Mouse (Mus musculus): ENCODE measurements around the gene Ascl1. TPM values are rescaled to one million over a fixed set of nuclear protein-coding genes. Genes with fewer than 3 reads are reported as not detected.

Gene Ascl1
- polyA plus RNA-seq, 1 experiment from 2014 or later: 0.44 TPM

DNA sequence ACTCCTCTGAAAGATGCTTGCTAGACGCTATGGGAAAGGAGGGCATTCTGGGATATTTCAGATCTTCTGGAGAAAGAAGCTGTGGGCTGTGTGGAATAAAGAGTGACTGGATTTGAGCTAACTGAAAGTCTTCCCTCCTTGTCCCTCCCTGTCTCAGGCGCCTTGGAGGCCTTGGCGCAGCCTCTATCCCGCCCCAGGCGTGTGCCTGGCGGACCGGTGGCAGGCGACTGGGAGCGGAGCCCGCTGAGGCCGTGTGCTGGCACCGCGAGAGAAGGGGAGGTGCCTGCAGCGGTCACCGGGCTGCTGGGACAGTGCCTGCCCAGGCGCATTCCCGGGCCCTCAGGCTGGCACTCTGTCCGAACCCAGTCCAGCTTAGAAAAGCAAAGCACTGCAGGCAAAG is 1.1 kb upstream of the Ascl1 start:
- H3K27me3 ChIP-seq (replicated peaks; ENCODE audit: insufficient read depth, low read length): peaks cover 48% of the 10 kb centered on the region
- no peak overlapping the region for H3K9ac ChIP-seq (replicated peaks; ENCODE audit: low read depth)
- DNase-seq (ENCODE audit: low spot score) (peak; percentile 16), ATAC-seq (peak; percentile 41; the same call in 1 of the 2 replicates)
- 1% methylated on average over 18 of the region's 18 CpGs for WGBS
- no peak overlapping the region for H3K4me2 ChIP-seq (replicated peaks; ENCODE audit: low read depth, low read length)
- no peak overlapping the region for H3K27ac ChIP-seq (ENCODE audit: low read length)
- no peaks in the 10 kb centered on the region; the same call in 1 of the 2 replicates for H3K4me1 ChIP-seq (ENCODE audit: insufficient read depth, low read depth, low read length)
- H3K36me3 ChIP-seq (ENCODE audit: insufficient read depth, low read length): no peaks in the 10 kb centered on the region
- no peak overlapping the region for H3K4me3 ChIP-seq (ENCODE audit: low read depth, low read length)
- H3K9me3 ChIP-seq (ENCODE audit: low read length): no peaks in the 10 kb centered on the region
- TF ChIP-seq EP300 (IDR thresholded peaks at IDR 0.05) (no peak), CTCF (IDR thresholded peaks at IDR 0.05) (no peak)

DNA sequence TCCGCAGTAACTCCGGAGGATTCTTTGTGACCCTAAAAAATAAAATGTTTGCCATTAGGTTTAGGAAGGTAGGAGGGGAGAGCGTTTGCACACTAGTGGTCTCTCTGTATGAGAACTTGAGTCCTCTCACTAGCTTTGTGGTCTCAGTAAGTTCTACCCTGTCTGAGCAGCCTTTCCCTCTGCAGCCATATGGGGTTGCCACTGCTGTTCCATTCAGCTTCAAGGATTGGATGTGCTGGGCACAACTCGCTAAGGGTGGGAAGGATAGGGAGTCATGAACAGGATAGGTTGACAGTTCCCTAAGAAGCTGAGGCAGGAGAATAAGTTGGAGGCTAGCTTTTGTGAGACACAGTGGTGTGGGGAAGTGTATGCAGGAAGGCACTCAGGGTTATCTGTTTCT is 716 bp upstream of the Ascl1 start:
- no peaks in the 10 kb centered on the region for H3K36me3 ChIP-seq (ENCODE audit: insufficient read depth, low read length)
- H3K9ac ChIP-seq (replicated peaks; ENCODE audit: low read depth): no peak overlapping the region
- no peak for DNase-seq (ENCODE audit: low spot score)
- WGBS: 4% methylated on average over 4 of the region's 4 CpGs
- H3K27ac ChIP-seq (ENCODE audit: low read length): no peak overlapping the region
- no peak for ATAC-seq
- no peak overlapping the region for H3K4me3 ChIP-seq (ENCODE audit: low read depth, low read length)
- H3K4me2 ChIP-seq (replicated peaks; ENCODE audit: low read depth, low read length): no peak overlapping the region
- peaks cover 52% of the 10 kb centered on the region for H3K27me3 ChIP-seq (replicated peaks; ENCODE audit: insufficient read depth, low read length)
- TF ChIP-seq CTCF (IDR thresholded peaks at IDR 0.05): no peak
- no peak for TF ChIP-seq EP300 (IDR thresholded peaks at IDR 0.05)
- H3K4me1 ChIP-seq (ENCODE audit: insufficient read depth, low read depth, low read length): no peaks in the 10 kb centered on the region; the same call in 1 of the 2 replicates
- no peaks in the 10 kb centered on the region for H3K9me3 ChIP-seq (ENCODE audit: low read length)

DNA sequence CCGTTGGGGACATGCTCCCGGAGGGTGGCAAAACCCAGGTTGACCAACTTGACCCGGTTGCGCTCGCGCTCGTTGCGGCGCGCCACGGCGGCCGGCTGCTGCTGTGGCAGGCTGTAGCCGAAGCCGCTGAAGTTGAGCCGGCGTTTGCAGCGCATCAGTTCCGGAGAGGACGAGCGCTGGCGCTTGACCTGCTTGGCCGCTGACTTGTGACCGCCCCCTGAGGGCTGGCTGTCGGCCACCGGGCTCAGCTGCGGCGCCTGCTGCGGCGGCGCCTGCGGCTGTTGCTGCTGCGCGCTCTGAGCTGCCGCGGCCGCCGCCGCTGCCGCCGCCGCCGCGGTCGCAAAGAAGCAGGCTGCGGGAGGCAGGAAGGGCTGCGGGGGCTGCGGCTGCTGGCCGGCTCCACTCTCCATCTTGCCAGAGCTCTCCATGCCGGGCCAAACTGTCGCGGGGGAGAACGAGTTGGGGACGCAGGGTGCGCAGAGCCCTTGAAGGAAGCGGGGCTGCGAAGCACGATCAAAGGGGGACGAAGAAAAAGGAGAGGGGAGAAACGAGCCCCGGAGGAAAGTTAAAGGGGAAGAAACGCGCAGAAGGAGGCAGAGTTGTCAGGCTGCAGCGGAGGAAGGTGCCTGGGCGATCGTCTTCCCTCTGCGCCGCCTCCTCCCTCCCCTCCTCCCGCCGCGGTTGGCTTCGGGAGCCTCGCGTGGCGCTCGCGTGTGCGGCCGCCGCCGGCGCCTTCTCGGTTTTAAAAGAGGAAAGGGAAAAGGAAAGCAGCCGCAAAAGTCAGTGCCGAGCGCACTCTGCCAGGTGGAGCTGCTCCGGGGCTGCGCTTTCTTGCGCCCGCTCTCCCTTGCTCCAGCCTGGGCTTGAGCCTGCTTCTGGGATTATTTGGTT is 554 bp downstream of the Ascl1 start:
- Histone ChIP-seq H3K27ac (ENCODE audit: low read length) (no peak overlapping the region), H3K36me3 (ENCODE audit: insufficient read depth, low read length) (no peaks in the 10 kb centered on the region), H3K4me3 (ENCODE audit: low read depth, low read length) (peak overlapping the region; percentile 45), H3K27me3 (replicated peaks; ENCODE audit: insufficient read depth, low read length) (peaks cover 60% of the 10 kb centered on the region), H3K9me3 (ENCODE audit: low read length) (no peaks in the 10 kb centered on the region), H3K9ac (replicated peaks; ENCODE audit: low read depth) (no peak overlapping the region), H3K4me2 (replicated peaks; ENCODE audit: low read depth, low read length) (peak overlapping the region; percentile 85), H3K4me1 (ENCODE audit: insufficient read depth, low read depth, low read length) (no peaks in the 10 kb centered on the region; the same call in 1 of the 2 replicates)
- TF ChIP-seq CTCF (IDR thresholded peaks at IDR 0.05): no peak
- no peak for TF ChIP-seq EP300 (IDR thresholded peaks at IDR 0.05)
- ATAC-seq (peak; percentile 55), DNase-seq (ENCODE audit: low spot score) (peak; percentile 20)
- 0% methylated on average over 55 of the region's 90 CpGs for WGBS

DNA sequence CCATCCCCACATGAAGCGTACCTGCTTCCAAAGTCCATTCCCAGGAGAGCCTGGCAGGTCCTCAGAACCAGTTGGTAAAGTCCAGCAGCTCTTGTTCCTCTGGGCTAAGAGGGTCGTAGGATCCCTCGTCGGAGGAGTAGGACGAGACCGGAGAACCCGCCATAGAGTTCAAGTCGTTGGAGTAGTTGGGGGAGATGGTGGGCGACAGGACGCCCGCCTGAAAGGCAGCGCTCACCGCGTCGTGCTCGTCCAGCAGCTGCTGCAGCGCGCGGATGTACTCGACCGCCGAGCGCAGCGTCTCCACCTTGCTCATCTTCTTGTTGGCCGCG is 1.2 kb downstream of the Ascl1 start:
- Histone ChIP-seq H3K9me3 (ENCODE audit: low read length) (no peaks in the 10 kb centered on the region), H3K4me1 (ENCODE audit: insufficient read depth, low read depth, low read length) (no peaks in the 10 kb centered on the region; the same call in 1 of the 2 replicates), H3K27ac (ENCODE audit: low read length) (no peak overlapping the region), H3K36me3 (ENCODE audit: insufficient read depth, low read length) (no peaks in the 10 kb centered on the region), H3K4me2 (replicated peaks; ENCODE audit: low read depth, low read length) (peak overlapping the region; percentile 85), H3K9ac (replicated peaks; ENCODE audit: low read depth) (no peak overlapping the region), H3K4me3 (ENCODE audit: low read depth, low read length) (peak overlapping the region; percentile 45), H3K27me3 (replicated peaks; ENCODE audit: insufficient read depth, low read length) (peaks cover 64% of the 10 kb centered on the region)
- ATAC-seq: no peak
- TF ChIP-seq CTCF (IDR thresholded peaks at IDR 0.05): no peak
- no peak for TF ChIP-seq EP300 (IDR thresholded peaks at IDR 0.05)
- DNase-seq (ENCODE audit: low spot score): no peak
- WGBS: under 1% methylated on average over 26 of the region's 26 CpGs

DNA sequence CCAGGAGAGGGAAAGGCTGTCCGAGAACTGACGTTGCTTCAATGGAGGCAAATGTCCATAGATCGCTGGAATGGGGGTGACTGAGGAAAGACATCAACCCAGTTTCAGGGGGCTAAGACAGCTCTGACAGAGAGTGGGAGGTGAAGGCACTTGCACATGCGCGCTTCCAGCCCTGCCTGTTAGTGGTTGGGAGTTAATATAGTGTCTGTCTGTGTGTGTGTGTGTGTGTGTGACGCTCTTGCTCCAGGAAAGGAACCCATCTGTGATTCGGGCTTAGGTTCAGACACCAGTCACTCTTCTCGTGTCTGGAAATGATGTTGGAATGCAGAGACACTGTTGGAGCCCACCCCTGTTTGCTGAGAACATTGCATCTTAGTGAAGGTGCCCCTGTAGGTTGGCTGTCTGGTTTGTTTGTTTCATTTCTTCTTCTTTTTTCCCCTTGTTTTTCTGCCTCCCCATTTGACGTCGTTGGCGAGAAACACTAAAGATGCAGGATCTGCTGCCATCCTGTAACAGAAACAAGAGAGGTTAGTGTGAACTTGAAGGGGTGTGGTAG is 1.9 kb downstream of the Ascl1 start:
- TF ChIP-seq CTCF (IDR thresholded peaks at IDR 0.05) (no peak), EP300 (IDR thresholded peaks at IDR 0.05) (no peak)
- no peak overlapping the region for H3K4me2 ChIP-seq (replicated peaks; ENCODE audit: low read depth, low read length)

DNA sequence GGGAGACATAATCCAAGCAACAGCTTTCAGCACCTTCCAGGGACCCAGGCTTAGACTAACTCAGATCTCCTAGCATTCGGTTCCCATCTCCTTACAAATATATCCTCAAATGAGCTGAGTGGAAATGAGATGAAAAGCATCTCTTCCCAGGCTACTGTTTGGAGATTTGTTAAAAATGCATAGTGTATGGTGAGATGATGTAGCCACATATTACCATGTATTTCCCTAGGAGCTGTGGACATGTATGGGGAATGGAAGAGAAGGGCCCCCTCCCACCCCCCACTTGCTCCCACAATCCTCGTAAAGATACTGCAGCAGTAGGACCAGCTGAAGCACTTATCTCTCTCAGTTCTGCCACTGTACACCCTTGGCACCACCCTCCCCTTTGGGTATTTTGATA is 3.1 kb downstream of the Ascl1 start:
- DNase-seq (ENCODE audit: low spot score) (no peak), ATAC-seq (no peak)
- H3K4me3 ChIP-seq (ENCODE audit: low read depth, low read length): no peak overlapping the region
- H3K4me1 ChIP-seq (ENCODE audit: insufficient read depth, low read depth, low read length): no peaks in the 10 kb centered on the region; the same call in 1 of the 2 replicates
- no peak overlapping the region for H3K4me2 ChIP-seq (replicated peaks; ENCODE audit: low read depth, low read length)
- H3K9ac ChIP-seq (replicated peaks; ENCODE audit: low read depth): no peak overlapping the region
- no peaks in the 10 kb centered on the region for H3K36me3 ChIP-seq (ENCODE audit: insufficient read depth, low read length)
- H3K9me3 ChIP-seq (ENCODE audit: low read length): no peaks in the 10 kb centered on the region
- no peak for TF ChIP-seq EP300 (IDR thresholded peaks at IDR 0.05)
- no peak for TF ChIP-seq CTCF (IDR thresholded peaks at IDR 0.05)
- H3K27ac ChIP-seq (ENCODE audit: low read length): no peak overlapping the region
- 10% methylated on average over 2 of the region's 2 CpGs for WGBS
- H3K27me3 ChIP-seq (replicated peaks; ENCODE audit: insufficient read depth, low read length): peaks cover 76% of the 10 kb centered on the region

More for the DNA sequence above, 1.9 kb downstream of the Ascl1 start:
- 4% methylated on average over 11 of the region's 11 CpGs for WGBS
- DNase-seq (ENCODE audit: low spot score) (no peak), ATAC-seq (no peak)
- Histone ChIP-seq H3K4me1 (ENCODE audit: insufficient read depth, low read depth, low read length) (no peaks in the 10 kb centered on the region; the same call in 1 of the 2 replicates), H3K27ac (ENCODE audit: low read length) (no peak overlapping the region), H3K4me3 (ENCODE audit: low read depth, low read length) (no peak overlapping the region), H3K9me3 (ENCODE audit: low read length) (no peaks in the 10 kb centered on the region), H3K27me3 (replicated peaks; ENCODE audit: insufficient read depth, low read length) (peaks cover 68% of the 10 kb centered on the region), H3K36me3 (ENCODE audit: insufficient read depth, low read length) (no peaks in the 10 kb centered on the region), H3K9ac (replicated peaks; ENCODE audit: low read depth) (no peak overlapping the region)
